Mouse (Mus musculus): ENCODE data around the gene Rftn1. TPM values are rescaled to one million over a fixed set of nuclear protein-coding genes. Genes with fewer than 3 reads are reported as not detected.

Gene Rftn1
- total RNA-seq, 2 experiments from 2014 or later: 9.7 to 11.5 TPM

DNA sequence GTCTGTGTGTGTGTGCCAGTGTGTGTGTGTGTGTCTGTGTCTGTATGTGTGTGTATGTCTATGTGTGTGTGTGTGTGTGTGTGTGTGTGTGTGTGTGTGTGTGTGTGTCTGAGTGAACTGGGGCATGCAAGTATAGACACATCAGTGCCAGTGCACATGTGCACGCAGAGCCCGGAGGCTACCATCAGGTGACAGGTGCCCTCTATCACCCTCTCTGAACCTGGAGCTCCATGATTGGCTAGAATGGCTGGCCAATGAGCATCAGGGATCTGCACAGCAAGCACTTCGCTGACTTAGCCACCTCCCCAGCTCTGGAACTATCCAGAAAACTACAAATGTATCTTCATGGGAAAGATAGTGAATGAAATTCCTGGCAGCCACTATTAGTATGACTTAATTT is 16.7 kb downstream of the Rftn1 start:
- DNase-seq (ENCODE audit: low spot score in 2 of 2): no peak

DNA sequence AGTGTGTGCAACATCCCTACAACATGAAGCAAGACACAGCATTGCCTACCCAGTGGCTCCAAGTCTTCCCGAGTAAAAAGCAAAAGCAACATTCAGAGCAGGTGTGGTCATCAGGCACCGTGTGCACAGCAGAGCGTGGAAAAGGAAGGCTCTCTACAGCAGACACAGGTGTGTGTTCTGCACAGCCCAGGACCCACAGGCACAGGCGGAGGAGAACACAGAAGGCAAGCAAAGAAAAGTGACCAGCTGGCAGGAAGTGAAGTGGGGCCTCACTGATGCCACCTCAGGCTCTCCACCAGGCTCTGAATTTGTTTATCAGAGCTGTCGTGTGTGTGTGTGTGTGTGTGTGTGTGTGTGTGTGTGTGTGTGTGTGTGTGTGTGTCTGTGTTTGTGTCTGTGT is 17.1 kb downstream of the Rftn1 start:
- DNase-seq (ENCODE audit: low spot score in 2 of 2): no peak

DNA sequence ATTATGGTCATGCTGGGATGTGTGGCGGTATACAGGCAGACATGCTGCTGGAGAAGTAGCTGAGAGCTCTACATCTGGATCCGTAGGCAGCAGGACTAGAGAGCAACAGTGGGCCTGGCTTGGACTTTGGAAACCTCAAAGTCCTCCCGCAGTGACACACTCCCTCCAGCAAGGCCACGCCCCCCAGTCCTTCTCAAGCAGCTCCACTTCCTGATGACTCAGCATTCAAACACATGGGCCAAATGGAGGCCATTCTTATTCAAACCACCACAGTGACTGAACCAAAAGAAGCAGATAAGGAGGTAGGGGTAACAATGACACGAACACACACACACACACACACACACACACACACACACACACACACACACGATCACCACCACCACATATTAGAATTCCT is 17.7 kb downstream of the Rftn1 start:
- DNase-seq (ENCODE audit: low spot score in 2 of 2): no peak

DNA sequence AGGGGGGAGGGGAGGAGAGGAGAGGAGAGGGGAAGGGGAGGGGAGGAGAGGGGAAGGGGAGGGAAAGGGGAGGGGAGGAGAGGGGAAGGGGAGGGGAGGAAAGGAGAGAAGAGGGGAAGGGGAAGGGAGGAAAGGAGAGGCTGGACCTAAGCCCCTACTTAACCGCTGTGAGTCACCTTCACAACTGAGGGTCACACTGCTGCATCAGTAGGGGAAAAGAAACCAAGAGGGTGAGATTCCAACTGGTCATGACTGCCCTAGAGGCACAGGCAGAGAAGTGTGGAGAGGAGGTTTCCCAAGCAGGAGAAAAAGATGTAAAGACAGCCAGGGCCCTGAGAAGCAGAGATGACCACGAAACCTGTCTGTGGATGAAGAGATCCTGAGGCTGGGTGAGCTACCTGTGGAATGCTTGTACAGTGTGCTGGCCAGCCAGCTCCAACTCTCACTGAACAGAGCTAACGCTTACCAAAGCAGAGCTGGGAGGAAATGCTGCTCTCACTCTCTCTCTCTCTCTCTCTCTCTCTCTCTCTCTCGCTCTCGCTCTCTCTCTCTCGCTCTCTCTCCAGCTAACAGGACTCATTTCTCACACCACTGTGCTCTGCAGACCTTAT is 19.4 kb downstream of the Rftn1 start:
- no peak for DNase-seq (ENCODE audit: low spot score in 2 of 2)

DNA sequence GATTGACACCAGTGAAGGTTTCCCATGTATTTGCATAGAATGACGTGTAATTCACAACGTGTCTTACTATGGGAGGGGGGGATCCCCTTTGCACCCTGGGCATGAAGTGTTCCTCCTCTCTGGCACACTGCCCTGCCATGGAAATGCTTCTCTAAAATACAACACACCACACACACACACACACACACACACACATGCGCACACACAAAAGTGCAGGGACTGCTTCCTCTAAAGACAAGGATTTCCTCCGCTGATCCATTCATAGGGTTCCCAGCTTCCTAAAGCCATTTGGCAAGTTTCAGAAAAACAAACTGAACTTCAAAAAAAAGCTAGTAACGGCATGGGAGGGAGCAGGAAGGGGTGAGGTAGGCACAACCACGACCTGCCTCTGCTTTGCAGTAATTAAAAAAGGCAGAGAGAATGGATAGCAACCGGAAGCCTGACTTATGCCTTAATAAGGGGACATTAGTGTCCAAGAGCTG is 20.5 kb downstream of the Rftn1 start:
- peak in 1 of 2 experiments; percentile 45 for DNase-seq (ENCODE audit: low spot score in 2 of 2)

DNA sequence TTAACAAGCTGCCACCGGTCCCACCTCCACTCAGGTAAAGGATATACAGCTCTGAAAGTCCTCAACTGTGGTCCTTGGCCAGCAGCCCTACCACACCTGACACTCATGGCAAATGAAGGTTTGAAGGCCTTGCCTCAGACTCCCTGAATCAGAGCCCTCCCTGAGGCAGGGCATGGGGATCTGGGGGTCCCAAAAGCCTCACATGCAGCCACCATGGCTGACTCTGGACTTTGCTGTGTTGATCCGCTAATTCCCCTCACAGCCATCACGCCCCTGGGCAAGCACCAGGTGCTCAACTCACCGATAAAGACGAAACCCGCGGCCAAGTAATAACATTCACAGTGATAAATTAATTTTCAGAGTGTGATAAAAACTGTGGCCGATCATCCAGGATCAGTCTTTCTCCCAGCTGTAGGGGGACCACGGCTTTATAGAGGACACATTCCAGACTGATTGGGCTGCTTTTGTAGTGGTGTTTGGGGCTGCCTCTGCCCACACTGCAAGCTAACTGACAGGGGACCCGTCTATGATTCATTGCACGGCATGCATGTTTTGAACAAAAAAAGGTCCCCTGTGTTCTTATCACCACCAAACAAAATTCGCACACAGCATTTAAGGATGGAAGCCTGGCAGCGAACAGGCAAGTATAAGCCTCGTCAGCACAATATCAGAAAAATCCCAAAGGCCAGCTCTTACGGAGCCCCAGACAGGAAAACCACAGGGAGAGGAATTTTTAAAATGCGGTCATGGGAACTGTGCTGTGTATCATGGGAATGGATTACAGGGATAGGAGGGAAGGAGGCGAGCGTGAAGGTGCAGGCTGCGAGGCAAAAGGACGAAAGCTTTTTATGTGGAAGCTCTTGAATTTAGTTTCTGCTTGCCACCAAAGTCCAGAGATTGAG is 29.3 kb downstream of the Rftn1 start:
- no peak for DNase-seq (ENCODE audit: low spot score in 2 of 2)

DNA sequence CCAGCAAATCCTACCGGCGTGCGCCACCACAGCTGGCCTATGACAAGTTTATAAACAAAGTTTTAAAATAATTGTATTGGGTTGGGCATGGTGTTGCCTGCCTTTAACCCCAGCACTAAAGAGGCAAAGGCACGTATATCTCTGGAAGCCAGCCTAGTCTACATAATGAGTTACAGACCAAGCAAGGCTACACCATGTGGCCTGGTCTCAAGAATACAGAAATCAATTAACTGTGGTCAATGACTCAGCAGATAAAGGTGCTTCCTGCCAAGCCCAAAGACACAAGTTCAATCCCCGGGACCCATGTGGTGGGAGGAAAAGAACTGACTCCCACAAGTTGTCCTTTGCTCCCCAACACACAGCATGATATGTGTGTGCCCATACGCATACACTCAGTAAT is 30.1 kb downstream of the Rftn1 start:
- no peak for DNase-seq (ENCODE audit: low spot score in 2 of 2)

DNA sequence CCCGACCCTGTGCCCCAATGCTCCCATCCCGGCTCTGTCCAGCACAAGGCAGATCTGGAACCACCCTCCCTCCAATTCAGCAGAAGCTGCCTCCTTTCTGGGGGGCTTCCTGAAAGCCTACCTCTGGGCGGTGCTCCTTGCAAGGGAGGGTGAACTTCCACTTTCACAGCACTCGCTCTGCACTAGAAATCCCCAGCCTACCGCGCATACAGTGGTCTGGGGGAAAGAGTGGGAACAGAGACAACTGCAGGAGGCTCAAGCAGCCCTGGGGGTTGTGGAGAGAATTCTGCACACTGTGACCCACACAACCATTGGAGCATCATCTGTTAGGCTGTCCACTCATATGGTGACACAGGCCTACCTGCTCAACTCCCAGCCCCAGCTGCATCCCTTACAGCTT is 30.7 kb downstream of the Rftn1 start:
- DNase-seq (ENCODE audit: low spot score in 2 of 2): no peak

DNA sequence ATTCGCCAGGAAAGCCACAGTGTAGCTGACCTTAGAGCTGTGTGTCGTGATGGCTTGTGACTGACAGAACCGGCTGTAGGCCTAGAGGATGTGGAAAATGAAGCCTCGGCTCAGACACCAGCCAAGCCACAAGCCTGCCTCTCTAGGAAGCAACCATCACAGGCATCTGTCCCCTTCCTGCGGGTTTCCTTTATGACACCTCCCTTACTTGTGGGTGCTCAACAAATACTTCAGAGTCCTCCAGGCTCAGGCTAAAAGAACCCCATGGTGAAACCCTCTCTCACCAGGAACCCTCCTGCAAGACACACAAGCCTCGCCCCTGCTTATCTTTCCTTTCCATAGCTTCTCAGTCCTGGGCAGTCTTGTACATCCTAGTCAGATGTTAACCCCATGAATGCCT is 31.9 kb downstream of the Rftn1 start:
- no peak for DNase-seq (ENCODE audit: low spot score in 2 of 2)

DNA sequence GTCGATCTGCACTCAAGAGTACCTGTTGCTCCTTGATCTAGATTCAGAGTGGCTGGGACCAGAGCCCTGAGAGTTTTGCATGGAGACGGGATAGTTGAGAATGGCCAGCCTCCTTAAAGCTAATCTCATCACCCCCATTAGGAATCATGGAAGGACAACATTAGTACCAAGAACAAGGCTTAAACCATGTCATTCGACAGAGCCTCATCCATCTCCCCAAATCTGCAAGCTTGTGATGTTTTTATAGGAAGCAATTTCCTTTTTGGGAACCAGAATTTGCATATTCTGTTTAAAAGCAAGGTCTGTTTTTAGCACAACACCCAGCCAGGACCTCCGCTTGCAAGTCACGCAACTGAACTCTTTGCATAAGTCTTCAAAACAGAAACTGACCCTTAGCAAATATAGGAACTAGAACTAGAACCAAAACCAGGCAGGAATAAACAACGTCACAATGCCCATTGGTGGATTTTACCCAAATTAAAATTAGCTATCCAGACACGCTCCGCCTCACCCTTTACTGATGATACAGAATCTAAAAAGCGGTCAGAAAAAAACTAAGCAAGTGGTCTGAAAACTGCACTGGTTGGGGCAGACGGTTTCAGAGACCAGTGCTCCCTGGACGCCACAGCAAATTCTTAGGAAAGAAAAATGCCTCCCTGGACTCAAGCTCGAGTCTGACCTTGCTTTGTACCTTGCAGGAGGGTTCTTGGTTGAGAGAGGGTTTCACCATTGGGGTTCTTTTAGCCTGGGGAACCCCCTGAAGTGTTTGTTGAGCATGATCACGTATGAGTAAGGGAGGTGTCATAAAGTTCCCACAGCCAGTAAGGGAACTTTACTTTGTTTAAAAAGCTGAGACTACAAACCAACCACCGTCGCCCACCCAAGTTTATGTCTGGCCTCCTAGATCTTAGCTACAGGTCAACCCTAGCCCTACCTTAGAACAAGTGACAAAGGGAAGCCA is 33.0 kb downstream of the Rftn1 start:
- DNase-seq (ENCODE audit: low spot score in 2 of 2): no peak

DNA sequence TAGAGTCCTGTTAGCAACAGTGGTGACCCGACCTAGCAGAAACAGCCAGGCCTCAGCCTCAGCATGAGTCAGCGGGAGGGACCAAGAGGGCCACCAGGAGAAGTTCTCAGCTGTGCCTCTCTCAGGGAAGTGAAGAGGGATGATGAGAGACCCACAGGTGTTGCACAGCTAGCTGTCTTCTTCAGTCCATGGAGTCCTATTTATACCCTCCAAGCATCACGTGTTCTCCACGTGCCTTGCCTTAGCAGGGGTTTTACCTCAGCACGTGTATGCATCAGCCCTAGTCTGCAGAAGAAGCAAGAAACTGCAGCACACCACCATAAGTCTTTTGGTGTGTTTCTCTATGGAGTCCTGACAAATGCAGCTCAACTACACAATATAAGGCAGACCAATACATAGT is 38.4 kb downstream of the Rftn1 start:
- DNase-seq (ENCODE audit: low spot score in 2 of 2): no peak

DNA sequence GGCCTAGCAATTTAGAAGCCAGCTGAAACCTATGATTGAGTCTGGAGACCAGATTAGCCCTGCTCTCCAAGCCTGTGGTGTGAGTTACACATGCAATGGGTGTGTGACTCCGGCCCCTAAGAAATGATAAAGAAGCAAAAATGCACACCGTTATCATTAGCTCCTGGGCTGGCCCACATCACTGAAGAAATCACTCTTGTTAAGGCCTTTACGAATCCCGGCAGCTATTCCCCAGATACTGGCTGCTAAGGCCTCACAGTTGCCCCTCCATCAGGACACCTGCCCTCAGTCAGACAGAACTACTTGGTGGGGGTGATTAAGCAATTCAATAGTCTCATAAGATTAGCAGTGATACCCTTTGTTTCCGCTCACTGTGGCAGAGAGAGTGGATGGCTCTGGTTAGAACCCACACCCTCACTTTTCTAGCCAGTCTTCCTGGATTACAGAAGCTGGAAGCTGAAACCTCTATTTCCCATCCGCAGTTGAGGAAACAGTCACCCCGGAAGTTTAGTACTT is 39.2 kb downstream of the Rftn1 start:
- DNase-seq (ENCODE audit: low spot score in 2 of 2): no peak

DNA sequence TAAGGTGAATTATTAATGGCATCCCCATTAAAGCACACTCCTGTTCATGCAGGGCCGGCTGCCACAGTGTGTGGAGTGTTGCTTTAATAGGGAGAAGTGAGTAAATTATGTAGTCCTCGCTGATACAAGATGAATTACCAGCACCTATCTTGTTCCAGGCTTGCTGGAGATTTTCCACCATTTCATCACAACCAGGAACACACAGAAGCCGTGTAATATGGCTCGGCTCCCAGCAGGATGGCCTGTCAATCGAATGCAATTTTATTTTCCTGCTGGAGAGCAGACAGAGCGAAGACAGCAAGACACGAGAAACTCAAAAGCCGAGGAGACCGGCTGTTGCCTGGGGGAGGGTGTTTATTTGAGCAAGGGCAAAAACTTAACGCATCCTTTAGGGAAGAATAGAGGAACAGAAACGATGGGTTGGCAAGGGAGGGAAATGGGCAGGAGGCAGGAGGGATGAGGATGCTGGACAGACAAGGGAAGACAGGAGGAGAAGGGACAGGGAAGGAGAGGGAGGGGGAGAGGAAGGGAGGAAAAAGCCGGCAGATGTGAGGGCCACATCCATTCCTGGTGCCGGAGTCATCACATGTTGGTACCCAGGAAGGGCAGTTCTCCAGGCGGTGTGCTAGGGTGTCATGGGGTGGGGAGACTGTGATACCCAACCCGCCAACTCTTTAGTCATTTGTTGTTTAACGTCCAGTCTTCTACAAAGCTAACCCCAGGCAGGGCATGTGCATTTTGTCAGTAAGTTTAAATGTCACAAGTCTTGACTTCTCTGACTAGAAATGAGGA is 39.9 kb downstream of the Rftn1 start:
- DNase-seq (ENCODE audit: low spot score in 2 of 2): no peak

DNA sequence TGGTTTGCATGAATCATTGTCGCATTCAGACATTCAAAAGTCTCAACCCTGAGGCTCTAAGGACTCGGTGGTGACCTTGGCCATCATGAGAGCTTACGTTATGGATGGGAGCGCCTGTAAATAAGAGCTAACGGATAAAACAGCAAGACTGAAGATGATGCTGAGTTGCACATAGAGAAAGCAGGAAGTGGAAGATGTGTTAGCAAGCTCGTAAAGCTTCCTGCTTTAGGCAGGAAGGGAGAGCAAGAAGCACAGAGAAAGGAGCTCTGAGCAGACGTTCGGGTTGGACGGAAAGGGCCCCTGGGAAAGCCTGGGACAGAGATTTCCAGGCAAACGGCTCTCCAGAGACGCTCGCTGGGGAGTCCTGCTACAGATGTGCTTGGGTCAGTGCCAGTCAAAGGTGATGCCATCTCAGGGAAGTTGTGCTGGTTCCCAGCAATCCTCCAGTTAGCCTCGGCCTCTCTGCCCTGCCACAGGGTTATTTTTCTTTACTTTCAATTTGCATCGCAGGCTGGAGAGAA is 40.7 kb downstream of the Rftn1 start:
- DNase-seq (ENCODE audit: low spot score in 2 of 2): no peak

DNA sequence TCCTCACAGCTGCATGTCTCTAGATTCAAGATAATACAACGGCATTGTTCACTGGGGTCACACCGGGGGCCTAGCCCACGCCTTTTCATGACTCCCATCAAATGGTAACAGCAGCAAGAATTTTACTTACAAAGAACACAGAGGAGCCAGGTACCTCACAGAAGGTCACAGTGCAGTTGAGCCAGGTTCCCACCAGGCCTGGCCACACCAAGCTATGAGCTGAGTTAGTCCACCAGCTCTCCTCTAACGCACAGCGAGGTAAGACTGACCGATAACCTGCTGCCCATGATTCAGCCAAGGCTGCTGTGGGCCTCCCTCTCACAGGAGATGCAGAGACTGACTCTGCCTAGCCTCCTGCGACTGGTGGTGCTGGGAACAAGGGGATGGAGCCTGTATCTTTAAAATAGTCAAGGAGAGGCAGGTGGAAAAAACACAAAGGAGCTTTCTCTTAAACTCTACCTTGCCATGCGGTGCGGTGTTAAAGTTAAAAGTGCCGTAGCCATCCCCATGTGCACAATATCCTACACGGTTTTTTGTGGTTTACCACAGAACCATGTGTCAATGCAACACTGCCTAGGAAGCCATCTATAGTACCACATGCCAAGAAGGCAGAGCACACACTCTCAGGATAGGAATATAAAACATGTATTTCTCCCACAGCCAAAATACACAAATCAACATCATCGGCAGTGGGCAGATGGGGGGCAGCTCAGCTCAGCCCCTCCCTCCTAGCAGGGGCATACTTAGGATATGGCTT is 42.5 kb downstream of the Rftn1 start:
- no peak for DNase-seq (ENCODE audit: low spot score in 2 of 2)

DNA sequence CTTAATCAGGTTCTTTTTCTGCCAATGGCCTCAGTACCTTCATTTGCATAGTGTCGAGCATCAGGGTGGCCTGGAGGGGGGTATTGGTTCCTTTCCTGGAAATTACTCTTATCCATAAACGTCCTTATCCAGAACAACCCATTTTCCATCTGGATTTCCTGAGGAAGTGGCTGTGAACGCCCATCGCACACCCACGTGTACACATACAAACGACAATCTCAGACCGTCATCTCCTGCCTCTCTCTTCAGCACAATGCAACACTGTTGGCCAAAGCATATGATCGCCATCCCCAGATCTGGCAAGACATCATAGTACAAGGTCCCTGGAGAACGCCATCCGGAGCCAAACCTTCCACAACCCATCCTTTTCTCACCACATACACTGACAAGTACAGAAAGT is 47.1 kb downstream of the Rftn1 start:
- no peak for DNase-seq (ENCODE audit: low spot score in 2 of 2)

DNA sequence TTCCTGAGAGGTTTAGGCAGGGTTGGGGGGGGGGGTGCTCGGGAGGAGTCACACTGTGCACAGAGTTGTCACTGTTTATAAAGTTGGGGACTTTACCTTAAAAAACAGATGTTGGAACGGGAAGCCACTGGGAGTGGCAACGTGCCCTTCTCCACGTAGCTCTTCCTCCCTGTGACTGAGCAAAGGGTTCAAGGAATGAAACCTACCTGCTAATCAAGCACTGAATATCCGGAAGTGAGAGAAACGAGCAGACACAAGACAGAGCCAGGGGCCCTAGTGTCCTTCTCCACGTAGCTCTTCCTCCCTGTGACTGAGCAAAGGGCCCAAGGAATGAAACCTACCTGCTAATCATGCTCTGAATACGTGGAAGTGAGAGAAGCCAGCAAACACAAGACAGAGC is 47.9 kb downstream of the Rftn1 start:
- no peak for DNase-seq (ENCODE audit: low spot score in 2 of 2)

DNA sequence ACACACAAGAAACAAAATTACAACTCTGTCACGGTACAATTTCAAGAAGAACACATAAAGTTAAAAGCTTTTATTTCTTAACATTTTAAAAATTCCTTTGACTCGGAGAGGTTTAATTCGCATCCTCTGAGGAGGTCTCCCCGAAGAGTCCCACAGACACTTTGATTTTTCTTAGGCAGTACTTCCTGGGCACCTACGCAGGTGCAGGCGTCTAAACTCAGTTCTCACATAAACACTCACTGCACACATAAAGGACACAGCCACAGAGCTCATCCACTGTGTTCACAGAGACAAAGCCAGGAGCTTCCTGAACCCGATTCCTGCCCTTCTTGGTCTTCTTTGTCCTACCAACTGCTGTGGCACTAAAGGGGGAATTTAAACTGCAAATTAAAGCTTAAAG is 48.3 kb downstream of the Rftn1 start:
- no peak for DNase-seq (ENCODE audit: low spot score in 2 of 2)

DNA sequence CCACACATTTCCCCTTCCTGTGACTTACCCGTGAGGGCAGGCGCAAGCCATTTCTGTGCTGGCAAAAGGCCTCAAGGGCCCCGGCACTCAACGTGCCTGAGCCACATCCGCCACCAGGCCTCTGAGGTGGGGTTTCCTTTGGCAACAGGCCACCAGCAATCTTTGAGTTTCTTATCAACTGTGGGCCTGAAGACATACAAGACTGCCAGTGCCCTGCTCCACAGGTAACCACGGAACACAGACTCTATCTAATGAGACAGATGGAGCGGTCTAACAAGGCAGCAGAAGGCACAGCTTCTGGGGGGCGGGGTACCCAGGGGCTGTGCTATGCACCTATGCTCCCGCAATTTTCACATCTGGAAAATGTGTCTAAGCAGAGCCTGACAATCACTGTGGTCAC is 54.4 kb downstream of the Rftn1 start:
- peak in 1 of 2 experiments; percentile 37 for DNase-seq (ENCODE audit: low spot score in 2 of 2)

Data from adrenal gland, adult 18-20 months (tissue).